Mouse (Mus musculus) lung, postnatal 0 days (tissue): ENCODE measurements at regions not wholly inside any gene's neighbourhood (a gene's known extent, or its start where the extent isn't known, plus 50 kb on each side); places are given as distances from the start of the nearest gene placed in this dataset.
A peak's percentile ranks its signal among the peaks of the same experiment; 100 is the strongest.

Source experiments
- ATAC-seq: fragments of 200-750 bp; cut with Nextera tagmentation; 2 replicates; pipeline ENCODE4 v1.8.0; 2017; ENCODE audit warnings: moderate library complexity
- DNase-seq: peaks from one replicate; pipeline ENCODE4 v3.0.0-alpha.2; 2016; ENCODE audit warnings: low spot score
- H3K27ac ChIP-seq: fragments of 300-500 bp; sonication (generic); 2 replicates; pipeline ENCODE4 v1.5.1; 2014; ENCODE audit warnings: antibody characterized with exemption, mild to moderate bottlenecking, low read length, mixed read lengths
- H3K27me3 ChIP-seq: fragments of 300-500 bp; sonication (generic); replicated peaks from 2 replicates; pipeline ENCODE4 v1.6.1; 2014; ENCODE audit warnings: low read length, mixed read lengths; ENCODE audit not compliant: insufficient read depth
- H3K36me3 ChIP-seq: fragments of 300-500 bp; sonication (generic); 2 replicates; pipeline ENCODE4 v1.6.1; 2014; ENCODE audit warnings: low read length, mixed read lengths; ENCODE audit not compliant: insufficient read depth
- H3K4me1 ChIP-seq: fragments of 300-500 bp; sonication (generic); 2 replicates; pipeline ENCODE4 v1.6.1; 2014; ENCODE audit warnings: antibody characterized with exemption, low read depth, low read length, mixed read lengths; ENCODE audit not compliant: insufficient read depth
- H3K4me2 ChIP-seq: fragments of 300-500 bp; sonication (generic); replicated peaks from 2 replicates; pipeline ENCODE4 v1.6.1; 2014; ENCODE audit warnings: low read depth, mild to moderate bottlenecking, low read length, moderate library complexity, mixed read lengths
- H3K4me3 ChIP-seq: fragments of 300-500 bp; sonication (generic); 2 replicates; pipeline ENCODE4 v1.5.1; 2014; ENCODE audit warnings: low read depth, low read length
- H3K9ac ChIP-seq: fragments of 300-500 bp; sonication (generic); replicated peaks from 2 replicates; pipeline ENCODE4 v1.6.1; 2014; ENCODE audit warnings: low read depth, mild to moderate bottlenecking
- H3K9me3 ChIP-seq: fragments of 300-500 bp; sonication (generic); 2 replicates; pipeline ENCODE4 v1.6.1; 2016; ENCODE audit warnings: low read length, mixed read lengths
- CTCF ChIP-seq: IDR thresholded peaks from 2 replicates; pipeline ENCODE4 v1.5.1; 2016; ENCODE audit warnings: antibody characterized with exemption, mild to moderate bottlenecking
- EP300 ChIP-seq: IDR thresholded peaks from 2 replicates; pipeline ENCODE4 v1.6.1; 2016; ENCODE audit warnings: antibody characterized with exemption, mild to moderate bottlenecking, control low read depth
- WGBS: fragments of 180-500 bp; shearing (Covaris S2); extraction: QIAGEN DNeasy Blood & Tissue Kit; methylation state at CpG from one replicate; pipeline ENCODE4 v1.1.7; 2014; 5-methylcytosine and 5-hydroxymethylcytosine counted together

- TF ChIP-seq EP300 (no peak), CTCF (peak; percentile 28; the same call in 1 of the 2 replicates)
- H3K4me3 ChIP-seq, result no peak overlapping the region
- no peaks in the 10 kb centered on the region for H3K4me1 ChIP-seq
- H3K4me2 ChIP-seq, result no peak overlapping the region
- no peaks in the 10 kb centered on the region for H3K27me3 ChIP-seq
- H3K9me3 ChIP-seq, result no peaks in the 10 kb centered on the region
- H3K27ac ChIP-seq, result no peak overlapping the region
- ATAC-seq, result no peak
- no peaks in the 10 kb centered on the region for H3K36me3 ChIP-seq
- 22% methylated on average over 2 of the region's 2 CpGs for WGBS
- H3K9ac ChIP-seq, result no peak overlapping the region
- peak; percentile 5 for DNase-seq
Observed at GRCm38 (mm10) chr2:138974548-138974947, 519.2 kb upstream of the Sptlc3 start.

- Histone ChIP-seq H3K27ac (no peak overlapping the region), H3K4me2 (no peak overlapping the region), H3K4me1 (no peaks in the 10 kb centered on the region), H3K9me3 (no peaks in the 10 kb centered on the region), H3K27me3 (no peaks in the 10 kb centered on the region), H3K36me3 (no peaks in the 10 kb centered on the region), H3K4me3 (no peak overlapping the region), H3K9ac (no peak overlapping the region)
- TF ChIP-seq EP300, result no peak
- TF ChIP-seq CTCF, result no peak
- WGBS, result 26% methylated on average over 1 of the region's 1 CpGs
- DNase-seq (no peak), ATAC-seq (no peak)
Observed at GRCm38 (mm10) chr2:138990031-138990430, 503.7 kb upstream of the Sptlc3 start.

GRCm38 (mm10) chr2:139032105-139032812 lies 461.5 kb upstream of the Sptlc3 start:
- Histone ChIP-seq H3K9me3 (no peaks in the 10 kb centered on the region), H3K9ac (no peak overlapping the region), H3K36me3 (no peaks in the 10 kb centered on the region), H3K27me3 (no peaks in the 10 kb centered on the region), H3K4me1 (peaks cover 4% of the 10 kb centered on the region; the same call in 1 of the 2 replicates), H3K4me2 (no peak overlapping the region), H3K27ac (no peak overlapping the region), H3K4me3 (no peak overlapping the region)
- 33% methylated on average over 5 of the region's 5 CpGs for WGBS
- ATAC-seq (peak; percentile 49), DNase-seq (peak; percentile 38)
- TF ChIP-seq CTCF (no peak), EP300 (no peak)

GRCm38 (mm10) chr2:139034800-139035199 lies 458.9 kb upstream of the Sptlc3 start:
- DNase-seq, result no peak
- no peak for ATAC-seq

GRCm38 (mm10) chr2:139041671-139042273 lies 451.9 kb upstream of the Sptlc3 start:
- no peak overlapping the region for H3K4me2 ChIP-seq
- no peaks in the 10 kb centered on the region for H3K27me3 ChIP-seq
- H3K9ac ChIP-seq, result no peak overlapping the region
- no peaks in the 10 kb centered on the region for H3K36me3 ChIP-seq
- ATAC-seq (no peak), DNase-seq (peak; percentile 39)
- no peak overlapping the region for H3K4me3 ChIP-seq
- H3K9me3 ChIP-seq, result no peaks in the 10 kb centered on the region
- H3K27ac ChIP-seq, result no peak overlapping the region
- 46% methylated on average over 3 of the region's 3 CpGs for WGBS
- H3K4me1 ChIP-seq, result no peaks in the 10 kb centered on the region
- TF ChIP-seq CTCF, result no peak
- TF ChIP-seq EP300, result no peak

More at GRCm38 (mm10) chr2:139034800-139035199, 458.9 kb upstream of the Sptlc3 start:
- Histone ChIP-seq H3K36me3 (no peaks in the 10 kb centered on the region), H3K27me3 (no peaks in the 10 kb centered on the region), H3K9ac (no peak overlapping the region), H3K4me1 (peaks cover 4% of the 10 kb centered on the region; the same call in 1 of the 2 replicates), H3K4me3 (no peak overlapping the region), H3K27ac (no peak overlapping the region), H3K9me3 (no peaks in the 10 kb centered on the region), H3K4me2 (no peak overlapping the region)
- 57% methylated on average over 3 of the region's 3 CpGs for WGBS
- no peak for TF ChIP-seq CTCF
- no peak for TF ChIP-seq EP300

GRCm38 (mm10) chr2:139044684-139045083 lies 449.0 kb upstream of the Sptlc3 start:
- H3K27ac ChIP-seq, result no peak overlapping the region
- ATAC-seq (no peak), DNase-seq (no peak)
- H3K9me3 ChIP-seq, result no peaks in the 10 kb centered on the region
- H3K4me1 ChIP-seq, result no peaks in the 10 kb centered on the region
- TF ChIP-seq EP300 (no peak), CTCF (no peak)
- H3K27me3 ChIP-seq, result no peaks in the 10 kb centered on the region
- no peak overlapping the region for H3K9ac ChIP-seq
- no peak overlapping the region for H3K4me3 ChIP-seq
- 79% methylated on average over 3 of the region's 3 CpGs for WGBS
- no peaks in the 10 kb centered on the region for H3K36me3 ChIP-seq
- H3K4me2 ChIP-seq, result no peak overlapping the region
